Mouse (Mus musculus): Measurements from ENCODE around the gene Plekhg5.

- TF ChIP-seq POLR2A (IDR thresholded peaks at IDR 0.05; ENCODE audit: borderline replicate concordance, extremely low read depth, low read depth, low read length) (no peak), CTCF (IDR thresholded peaks at IDR 0.05; ENCODE audit: insufficient read depth, low read length) (no peak)
These were observed 28.2 kb downstream of the Plekhg5 start for GRCm38 (mm10) chr4:152100541-152100940.
